Mouse (Mus musculus): ENCODE measurements around the gene Gm38394. TPM values are rescaled to one million over a fixed set of nuclear protein-coding genes. Genes with fewer than 3 reads are reported as not detected.

The Gm38394 gene
- polyA plus RNA-seq, 1 experiment, result 1.2 TPM

- TF ChIP-seq CTCF (IDR thresholded peaks at IDR 0.05; ENCODE audit: control insufficient read depth, insufficient read depth, insufficient replicate concordance, low read depth, low read length) (no peak), POLR2A (IDR thresholded peaks at IDR 0.05; ENCODE audit: control insufficient read depth, low read depth, low read length) (no peak)
- Histone ChIP-seq H3K4me3 (ENCODE audit: control insufficient read depth, low read depth, low read length) (no peak overlapping the region), H3K27ac (ENCODE audit: control insufficient read depth, insufficient read depth, low read depth, low read length) (no peak overlapping the region), H3K27me3 (ENCODE audit: control insufficient read depth, insufficient read depth, low read length) (no peaks in the 10 kb centered on the region), H3K4me1 (ENCODE audit: control insufficient read depth, insufficient read depth, low read length) (no peaks in the 10 kb centered on the region), H3K36me3 (ENCODE audit: control insufficient read depth, insufficient read depth, low read length) (peaks cover 2% of the 10 kb centered on the region)
Observed at GRCm38 (mm10) chr1:133645652-133646051, 15.5 kb downstream of the Gm38394 start.

- Histone ChIP-seq H3K4me3 (ENCODE audit: control insufficient read depth, low read depth, low read length) (no peak overlapping the region), H3K27me3 (ENCODE audit: control insufficient read depth, insufficient read depth, low read length) (no peaks in the 10 kb centered on the region), H3K36me3 (ENCODE audit: control insufficient read depth, insufficient read depth, low read length) (peaks cover 3% of the 10 kb centered on the region), H3K4me1 (ENCODE audit: control insufficient read depth, insufficient read depth, low read length) (no peaks in the 10 kb centered on the region), H3K27ac (ENCODE audit: control insufficient read depth, insufficient read depth, low read depth, low read length) (no peak overlapping the region)
- no peak for TF ChIP-seq POLR2A (IDR thresholded peaks at IDR 0.05; ENCODE audit: control insufficient read depth, low read depth, low read length)
- no peak for TF ChIP-seq CTCF (IDR thresholded peaks at IDR 0.05; ENCODE audit: control insufficient read depth, insufficient read depth, insufficient replicate concordance, low read depth, low read length)
Observed at GRCm38 (mm10) chr1:133641163-133641562, 20.0 kb downstream of the Gm38394 start.

- TF ChIP-seq CTCF (IDR thresholded peaks at IDR 0.05; ENCODE audit: control insufficient read depth, insufficient read depth, insufficient replicate concordance, low read depth, low read length) (no peak), POLR2A (IDR thresholded peaks at IDR 0.05; ENCODE audit: control insufficient read depth, low read depth, low read length) (no peak)
- Histone ChIP-seq H3K27ac (ENCODE audit: control insufficient read depth, insufficient read depth, low read depth, low read length) (no peak overlapping the region), H3K4me1 (ENCODE audit: control insufficient read depth, insufficient read depth, low read length) (no peaks in the 10 kb centered on the region), H3K36me3 (ENCODE audit: control insufficient read depth, insufficient read depth, low read length) (peaks cover 2% of the 10 kb centered on the region; the same call in 1 of the 2 replicates), H3K27me3 (ENCODE audit: control insufficient read depth, insufficient read depth, low read length) (no peaks in the 10 kb centered on the region), H3K4me3 (ENCODE audit: control insufficient read depth, low read depth, low read length) (no peak overlapping the region)
Observed at GRCm38 (mm10) chr1:133638517-133638916, 22.6 kb downstream of the Gm38394 start.

- Histone ChIP-seq H3K4me3 (ENCODE audit: control insufficient read depth, low read depth, low read length) (no peak overlapping the region), H3K36me3 (ENCODE audit: control insufficient read depth, insufficient read depth, low read length) (peaks cover 3% of the 10 kb centered on the region; the same call in 1 of the 2 replicates), H3K4me1 (ENCODE audit: control insufficient read depth, insufficient read depth, low read length) (no peaks in the 10 kb centered on the region), H3K27me3 (ENCODE audit: control insufficient read depth, insufficient read depth, low read length) (no peaks in the 10 kb centered on the region), H3K27ac (ENCODE audit: control insufficient read depth, insufficient read depth, low read depth, low read length) (no peak overlapping the region)
- TF ChIP-seq CTCF (IDR thresholded peaks at IDR 0.05; ENCODE audit: control insufficient read depth, insufficient read depth, insufficient replicate concordance, low read depth, low read length) (no peak), POLR2A (IDR thresholded peaks at IDR 0.05; ENCODE audit: control insufficient read depth, low read depth, low read length) (no peak)
Observed at GRCm38 (mm10) chr1:133632168-133632567, 28.9 kb downstream of the Gm38394 start.

- peaks cover 5% of the 10 kb centered on the region for H3K36me3 ChIP-seq (ENCODE audit: control insufficient read depth, insufficient read depth, low read length)
- H3K27ac ChIP-seq (ENCODE audit: control insufficient read depth, insufficient read depth, low read depth, low read length), result no peak overlapping the region
- no peak overlapping the region for H3K4me3 ChIP-seq (ENCODE audit: control insufficient read depth, low read depth, low read length)
- H3K27me3 ChIP-seq (ENCODE audit: control insufficient read depth, insufficient read depth, low read length), result no peaks in the 10 kb centered on the region
- H3K4me1 ChIP-seq (ENCODE audit: control insufficient read depth, insufficient read depth, low read length), result no peaks in the 10 kb centered on the region
- no peak for TF ChIP-seq POLR2A (IDR thresholded peaks at IDR 0.05; ENCODE audit: control insufficient read depth, low read depth, low read length)
- TF ChIP-seq CTCF (IDR thresholded peaks at IDR 0.05; ENCODE audit: control insufficient read depth, insufficient read depth, insufficient replicate concordance, low read depth, low read length), result no peak
Observed at GRCm38 (mm10) chr1:133625052-133625451, 36.1 kb downstream of the Gm38394 start.

- Histone ChIP-seq H3K4me1 (ENCODE audit: control insufficient read depth, insufficient read depth, low read length) (no peaks in the 10 kb centered on the region), H3K4me3 (ENCODE audit: control insufficient read depth, low read depth, low read length) (no peak overlapping the region), H3K36me3 (ENCODE audit: control insufficient read depth, insufficient read depth, low read length) (peaks cover 1% of the 10 kb centered on the region; the same call in 1 of the 2 replicates), H3K27ac (ENCODE audit: control insufficient read depth, insufficient read depth, low read depth, low read length) (no peak overlapping the region), H3K27me3 (ENCODE audit: control insufficient read depth, insufficient read depth, low read length) (no peaks in the 10 kb centered on the region)
- no peak for TF ChIP-seq POLR2A (IDR thresholded peaks at IDR 0.05; ENCODE audit: control insufficient read depth, low read depth, low read length)
- no peak for TF ChIP-seq CTCF (IDR thresholded peaks at IDR 0.05; ENCODE audit: control insufficient read depth, insufficient read depth, insufficient replicate concordance, low read depth, low read length)
Observed at GRCm38 (mm10) chr1:133618311-133618710, 42.8 kb downstream of the Gm38394 start.

- Histone ChIP-seq H3K27me3 (ENCODE audit: control insufficient read depth, insufficient read depth, low read length) (no peaks in the 10 kb centered on the region), H3K4me3 (ENCODE audit: control insufficient read depth, low read depth, low read length) (no peak overlapping the region), H3K4me1 (ENCODE audit: control insufficient read depth, insufficient read depth, low read length) (no peaks in the 10 kb centered on the region), H3K36me3 (ENCODE audit: control insufficient read depth, insufficient read depth, low read length) (peaks cover 1% of the 10 kb centered on the region; the same call in 1 of the 2 replicates), H3K27ac (ENCODE audit: control insufficient read depth, insufficient read depth, low read depth, low read length) (no peak overlapping the region)
- no peak for TF ChIP-seq POLR2A (IDR thresholded peaks at IDR 0.05; ENCODE audit: control insufficient read depth, low read depth, low read length)
- no peak for TF ChIP-seq CTCF (IDR thresholded peaks at IDR 0.05; ENCODE audit: control insufficient read depth, insufficient read depth, insufficient replicate concordance, low read depth, low read length)
Observed at GRCm38 (mm10) chr1:133617908-133618307, 43.2 kb downstream of the Gm38394 start.

- Histone ChIP-seq H3K27me3 (ENCODE audit: control insufficient read depth, insufficient read depth, low read length) (no peaks in the 10 kb centered on the region), H3K27ac (ENCODE audit: control insufficient read depth, insufficient read depth, low read depth, low read length) (no peak overlapping the region), H3K4me3 (ENCODE audit: control insufficient read depth, low read depth, low read length) (no peak overlapping the region), H3K4me1 (ENCODE audit: control insufficient read depth, insufficient read depth, low read length) (peaks cover 2% of the 10 kb centered on the region; the same call in 1 of the 2 replicates), H3K36me3 (ENCODE audit: control insufficient read depth, insufficient read depth, low read length) (no peaks in the 10 kb centered on the region)
- no peak for TF ChIP-seq POLR2A (IDR thresholded peaks at IDR 0.05; ENCODE audit: control insufficient read depth, low read depth, low read length)
- TF ChIP-seq CTCF (IDR thresholded peaks at IDR 0.05; ENCODE audit: control insufficient read depth, insufficient read depth, insufficient replicate concordance, low read depth, low read length), result no peak
Observed at GRCm38 (mm10) chr1:133613817-133614216, 47.3 kb downstream of the Gm38394 start.
